Mouse (Mus musculus) c-Kit-positive CD71-negative TER-119-negative erythroid progenitor cells, embryonic 14.5 days (primary cell): Measurements from ENCODE around the gene Ank.

ENCODE experiments used
- DNase-seq: peaks from one replicate; pipeline ENCODE4 v3.0.0-alpha.2; 2013; ENCODE audit warnings: low read depth

The Ank gene

DNA sequence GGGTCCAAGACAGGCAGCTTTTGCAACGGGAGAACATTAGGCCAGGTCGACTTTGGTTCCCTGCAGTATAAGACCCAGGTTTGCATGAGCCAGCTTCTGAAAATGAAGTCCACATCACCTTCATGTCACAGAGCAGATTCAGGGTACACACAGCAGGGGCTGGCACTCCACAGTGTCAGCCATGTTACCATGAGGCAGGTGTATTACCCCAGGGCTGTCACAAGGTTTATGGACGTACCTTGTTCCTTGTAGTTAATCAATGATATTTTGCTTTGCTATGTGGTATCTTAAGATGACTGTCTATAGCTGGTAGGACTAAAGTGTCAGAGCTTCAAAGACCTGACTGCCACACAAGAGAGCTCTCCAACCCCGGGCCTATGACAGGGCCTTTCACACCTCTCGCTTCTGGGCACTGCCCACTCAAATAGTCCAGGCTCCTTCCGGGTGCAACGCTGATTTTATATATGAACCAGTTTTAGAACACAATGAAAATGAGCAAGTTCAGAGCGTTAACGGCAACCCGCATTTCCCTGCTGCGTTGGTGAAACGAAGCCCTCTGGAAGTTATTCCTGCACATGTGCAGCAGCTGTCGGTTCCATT is 132.4 kb downstream of the Ank start:
- DNase-seq, result no peak

DNA sequence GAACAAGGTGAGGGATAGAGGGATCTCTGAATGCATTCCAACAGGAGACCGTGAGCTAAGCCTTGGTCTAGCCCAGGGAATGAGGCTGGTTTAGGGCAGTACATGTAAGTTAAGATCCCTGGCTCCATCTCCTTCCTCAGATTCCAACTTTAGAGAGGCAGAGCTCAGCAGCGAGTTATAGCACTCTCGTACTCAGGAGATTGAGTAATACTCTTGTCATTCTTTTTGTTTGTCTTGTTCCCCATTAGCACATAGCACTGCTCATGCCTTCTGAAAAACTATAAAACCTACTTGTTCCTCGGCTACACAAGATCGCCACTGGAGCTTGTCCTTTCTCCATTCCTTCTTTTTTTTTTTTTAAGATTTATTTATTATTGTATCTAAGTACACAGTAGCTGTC is 134.0 kb downstream of the Ank start:
- no peak for DNase-seq

DNA sequence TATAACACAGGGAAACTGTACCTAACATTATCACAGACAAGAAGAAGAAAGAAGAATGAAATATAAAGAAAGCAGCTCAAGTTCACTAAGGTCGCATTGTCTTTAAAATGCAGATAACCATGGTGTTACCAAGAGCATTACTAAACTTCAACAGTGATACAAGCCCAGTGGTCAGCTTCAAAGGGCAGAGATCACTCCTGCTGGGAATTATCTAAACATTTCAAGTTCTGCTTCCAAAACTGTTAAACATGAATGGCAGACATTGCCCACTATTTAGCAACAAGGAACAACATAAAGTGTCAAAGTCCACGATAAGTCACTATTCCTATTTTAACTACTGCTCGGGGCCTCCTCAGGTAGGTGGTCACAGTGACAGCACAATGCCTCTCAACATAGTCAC is 138.1 kb downstream of the Ank start:
- DNase-seq, result no peak

DNA sequence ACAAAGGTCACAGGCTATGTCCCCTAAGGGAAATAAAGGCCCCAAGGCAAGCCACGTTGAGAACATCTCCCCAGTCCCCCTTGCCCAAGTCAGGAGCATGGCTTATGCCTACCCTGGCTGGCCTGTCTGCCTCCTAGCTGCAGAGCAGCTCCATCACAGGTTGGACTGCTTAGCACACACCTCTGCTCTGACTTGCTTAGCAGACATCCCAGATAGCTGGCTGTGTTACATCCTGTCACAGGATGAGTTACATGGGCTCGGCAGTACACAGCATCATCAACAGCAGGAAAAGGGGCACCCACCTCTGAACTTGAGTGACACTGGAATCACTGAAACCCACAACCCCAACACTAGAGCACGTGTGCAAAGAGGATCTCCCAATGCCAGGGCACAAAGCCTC is 138.8 kb downstream of the Ank start:
- no peak for DNase-seq

DNA sequence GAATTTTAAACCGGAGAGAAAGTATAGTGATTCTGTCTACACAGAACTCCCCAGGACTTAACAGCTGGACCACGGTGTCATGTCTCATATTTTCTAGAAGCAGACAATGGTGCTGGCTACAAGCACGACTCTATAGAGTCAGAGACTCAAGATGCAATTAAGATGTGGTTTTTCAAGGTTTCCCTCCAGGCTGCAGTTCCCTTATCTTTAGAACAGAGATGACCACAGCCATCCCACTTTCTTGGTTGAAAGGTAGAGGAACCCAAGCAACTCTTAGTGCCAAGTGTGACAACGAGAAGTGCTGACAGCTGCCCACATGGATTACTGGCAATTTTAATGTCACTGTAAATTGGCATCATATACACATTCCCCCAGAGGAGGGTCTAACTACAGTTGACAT is 143.1 kb downstream of the Ank start:
- no peak for DNase-seq

DNA sequence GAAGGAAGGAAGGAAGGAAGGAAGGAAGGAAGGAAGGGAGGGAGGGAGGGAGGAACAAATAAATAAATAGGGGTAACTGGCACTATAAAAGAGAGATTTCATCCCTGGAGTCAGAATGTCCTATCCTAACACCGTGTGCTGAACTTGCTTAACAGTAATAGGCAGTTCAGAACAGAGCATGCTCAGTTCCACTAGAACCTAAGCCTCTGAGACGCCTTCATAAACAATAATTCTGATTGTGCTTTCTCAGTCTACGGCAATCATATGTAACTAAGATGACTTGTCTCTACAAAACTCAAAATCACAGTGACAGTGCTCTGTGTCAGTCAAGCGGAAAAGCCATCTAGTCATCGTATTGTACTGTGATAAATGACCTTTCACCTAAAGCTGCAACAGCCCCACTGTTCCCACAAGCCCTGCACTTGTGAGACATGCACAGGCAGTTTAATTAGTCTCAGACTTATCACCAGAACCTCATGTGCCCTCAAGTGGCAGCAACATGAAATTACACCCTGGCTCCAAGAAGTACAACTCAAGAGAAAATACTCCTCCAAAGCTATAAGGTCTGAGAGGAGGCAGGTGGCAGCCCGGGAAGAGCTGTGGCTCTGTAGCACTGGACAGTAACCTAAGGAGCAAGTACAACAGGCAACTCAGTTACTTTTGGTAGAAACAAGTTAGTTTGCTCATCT is 146.2 kb downstream of the Ank start:
- peak; percentile 39 for DNase-seq

DNA sequence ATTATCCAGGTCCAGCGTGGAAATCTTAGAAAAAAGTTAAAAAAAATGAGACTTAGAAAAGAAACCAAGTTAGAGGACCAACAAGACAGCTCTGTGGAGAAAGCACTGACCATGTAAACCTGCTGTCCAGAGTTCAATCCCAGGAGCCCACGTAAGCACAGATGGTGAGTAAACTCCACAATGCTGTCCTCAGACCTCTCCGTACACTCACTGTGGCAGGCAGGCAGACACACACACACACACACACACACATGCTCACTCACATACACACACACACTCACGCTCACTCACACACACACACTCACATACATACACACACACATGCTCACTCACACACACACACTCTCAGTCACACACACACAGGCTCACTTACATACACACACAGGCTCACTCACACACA is 146.8 kb downstream of the Ank start:
- DNase-seq, result no peak

DNA sequence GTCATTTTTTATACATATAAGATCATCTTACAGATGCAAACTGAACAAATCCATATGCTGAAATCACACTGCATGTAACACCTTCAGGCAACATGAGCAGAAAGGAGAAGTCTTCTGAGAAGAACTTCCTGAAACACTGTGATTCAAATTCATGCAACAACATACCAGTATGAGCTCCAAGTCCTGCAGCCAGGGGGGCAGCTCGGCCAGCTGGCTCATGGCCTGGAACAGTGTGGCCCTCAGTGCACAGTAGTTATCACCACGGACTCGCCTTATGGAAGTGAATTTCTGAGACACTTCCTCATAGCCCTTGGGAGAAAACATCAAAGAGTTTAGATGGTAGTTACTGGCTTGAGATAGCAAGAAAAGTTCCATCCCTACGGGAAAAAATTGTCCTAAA is 149.7 kb downstream of the Ank start:
- no peak for DNase-seq

DNA sequence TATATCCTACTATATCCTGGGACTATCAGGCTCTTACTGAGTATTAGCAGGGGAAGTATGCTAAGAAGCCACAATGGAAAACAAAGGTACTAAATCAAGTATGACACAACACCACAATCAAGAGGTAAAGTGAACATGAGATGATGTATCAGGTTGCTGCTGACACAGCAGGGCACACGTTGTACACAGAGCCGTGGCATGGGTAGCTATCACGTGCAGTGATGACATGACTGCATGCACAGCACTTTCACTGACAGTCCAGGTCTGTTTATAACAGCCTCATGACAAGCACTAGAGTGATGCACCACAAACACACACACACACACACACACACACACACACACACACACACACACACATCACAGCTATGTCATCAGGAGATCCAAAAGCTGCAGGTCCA is 150.8 kb downstream of the Ank start:
- DNase-seq, result no peak

DNA sequence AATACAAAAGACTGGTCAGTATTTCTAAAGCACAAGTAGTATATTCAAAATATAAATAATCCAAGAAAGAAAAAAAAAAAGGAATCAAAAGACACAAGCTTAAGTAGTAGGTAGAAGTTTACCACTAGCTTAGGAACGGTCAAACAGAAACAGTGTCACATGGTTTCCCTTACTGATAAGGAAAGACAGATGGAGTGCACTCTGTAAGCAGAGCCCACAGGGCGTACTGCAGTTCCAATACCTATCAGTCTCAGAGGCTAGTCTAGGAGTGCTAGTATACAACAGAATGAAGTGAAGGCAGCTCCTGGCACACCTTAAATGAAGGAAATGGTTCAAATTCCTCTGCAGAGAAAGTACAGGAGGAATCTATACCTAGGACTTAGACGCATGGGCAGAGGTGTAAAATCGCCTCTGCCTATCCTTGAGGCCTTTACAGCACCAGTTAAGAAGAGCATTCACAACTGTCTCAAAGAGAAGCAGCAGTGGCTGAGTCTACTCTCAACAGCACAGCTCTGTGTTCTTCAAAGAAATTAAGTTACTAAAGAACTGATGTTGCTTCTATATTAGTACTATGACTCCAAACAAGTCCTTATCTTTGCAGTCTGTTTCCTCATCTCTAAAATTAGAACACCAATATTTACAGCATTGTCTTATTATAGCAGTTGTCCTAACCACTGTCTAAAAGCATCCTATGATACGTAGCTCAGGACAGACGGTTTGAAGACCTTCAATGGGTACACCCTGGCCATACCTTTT is 152.5 kb downstream of the Ank start:
- DNase-seq, result no peak

DNA sequence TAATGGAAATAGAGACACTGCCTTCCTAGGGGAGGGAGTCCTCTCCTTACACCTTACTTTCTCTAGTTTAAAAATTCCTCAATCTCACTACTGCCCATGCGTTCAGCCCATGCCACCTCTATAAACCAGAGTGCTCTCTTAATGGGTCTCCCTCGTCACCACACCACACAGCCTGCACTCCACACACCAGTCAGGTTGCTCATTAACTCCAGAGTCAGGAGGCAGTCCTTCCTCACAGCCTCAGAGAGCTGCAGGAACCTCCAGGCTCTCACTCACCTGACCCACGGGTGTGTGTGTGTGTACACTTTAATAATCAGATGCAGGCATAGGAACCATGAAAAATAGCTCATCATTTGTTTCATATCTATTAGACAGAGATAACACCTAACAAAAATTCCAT is 153.2 kb downstream of the Ank start:
- no peak for DNase-seq

DNA sequence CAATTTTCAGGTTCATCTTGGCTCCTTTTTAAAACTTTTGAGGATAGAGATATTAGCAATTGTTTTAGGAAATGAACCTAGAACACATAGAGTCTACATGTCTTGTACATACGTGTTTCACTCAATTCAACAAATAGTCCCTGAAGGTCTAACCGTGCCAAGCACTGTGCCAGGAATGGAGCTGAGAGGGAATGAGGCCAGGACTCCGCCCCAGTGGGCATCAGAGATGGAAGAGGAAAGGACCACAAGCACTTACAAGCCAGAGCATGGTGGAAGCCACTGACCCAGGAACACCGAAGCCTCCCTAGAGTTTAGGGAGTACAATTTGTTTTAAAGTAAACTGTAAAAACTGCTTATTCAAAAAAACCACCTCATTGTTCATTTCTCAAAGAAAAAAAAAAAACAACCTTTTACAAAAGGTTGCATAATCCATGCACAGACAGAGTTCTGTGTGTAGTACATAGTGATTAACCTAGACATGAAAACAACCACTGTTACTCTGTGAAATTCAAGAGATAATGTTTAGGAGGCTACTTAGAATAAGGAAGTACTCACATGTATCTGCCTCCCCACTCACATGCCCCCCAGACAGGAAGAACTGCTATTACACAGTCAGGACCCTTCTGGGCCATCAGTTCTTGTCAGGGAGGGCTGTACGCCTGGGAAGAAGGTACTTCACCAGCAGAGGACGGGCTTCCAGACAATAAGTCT is 154.2 kb downstream of the Ank start:
- no peak for DNase-seq

DNA sequence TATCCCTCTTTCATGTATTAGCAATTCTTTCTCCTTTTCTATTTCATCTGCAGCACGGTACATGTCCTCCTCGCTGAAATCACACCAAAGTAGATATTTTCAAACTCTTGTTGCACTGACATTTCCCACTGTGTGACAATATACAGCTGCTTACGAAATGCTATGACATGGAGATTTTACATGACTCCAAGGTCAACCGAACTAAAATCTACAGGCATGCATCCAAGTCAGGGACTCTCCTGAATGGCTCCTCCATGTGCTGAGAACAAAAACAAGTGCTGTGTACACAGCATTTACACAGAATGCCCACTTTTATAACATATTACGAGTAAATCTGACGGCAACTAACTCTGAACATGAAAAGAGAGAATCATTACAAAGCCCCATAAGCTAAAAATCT is 156.8 kb downstream of the Ank start:
- DNase-seq, result no peak

DNA sequence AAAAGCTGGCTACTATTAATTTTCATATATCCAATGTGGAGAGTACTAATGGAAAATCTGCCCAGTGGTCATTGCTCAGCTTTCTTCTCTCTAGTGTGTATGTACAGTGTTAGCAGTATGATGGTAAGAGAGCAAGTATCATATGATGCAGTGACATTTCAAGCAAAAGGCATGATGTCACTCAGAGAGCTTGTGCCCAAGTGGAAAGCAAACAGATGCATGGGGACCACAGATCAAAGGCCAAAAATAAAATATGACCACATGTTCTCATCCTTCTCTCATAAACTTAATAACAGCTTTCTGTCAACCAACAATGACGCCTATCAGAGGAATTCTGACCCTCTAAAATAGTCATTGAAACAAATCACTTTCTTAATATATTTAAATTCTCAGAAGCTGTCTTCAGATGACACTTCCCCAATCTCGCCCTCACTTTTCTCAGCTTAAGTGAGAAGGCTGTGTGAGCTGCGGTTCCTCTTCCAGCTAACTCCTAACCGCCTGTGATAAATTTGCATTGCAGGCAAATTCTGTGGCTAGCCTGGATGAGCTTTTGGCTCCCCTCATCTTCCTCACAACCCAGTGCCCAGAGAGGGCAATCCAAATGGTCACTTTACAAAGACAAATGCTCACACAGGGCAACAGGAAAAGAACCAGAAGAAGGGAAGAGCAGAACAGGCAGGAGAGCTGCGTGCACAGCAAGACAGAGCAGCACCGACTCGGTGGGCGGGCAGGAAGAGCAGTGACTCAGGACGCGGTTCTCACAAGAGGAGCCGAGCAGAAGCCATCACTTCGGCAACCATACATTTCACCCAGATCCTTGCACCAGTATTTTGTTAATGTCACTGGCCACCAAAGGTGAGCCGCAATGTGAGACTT is 158.8 kb downstream of the Ank start:
- no peak for DNase-seq

DNA sequence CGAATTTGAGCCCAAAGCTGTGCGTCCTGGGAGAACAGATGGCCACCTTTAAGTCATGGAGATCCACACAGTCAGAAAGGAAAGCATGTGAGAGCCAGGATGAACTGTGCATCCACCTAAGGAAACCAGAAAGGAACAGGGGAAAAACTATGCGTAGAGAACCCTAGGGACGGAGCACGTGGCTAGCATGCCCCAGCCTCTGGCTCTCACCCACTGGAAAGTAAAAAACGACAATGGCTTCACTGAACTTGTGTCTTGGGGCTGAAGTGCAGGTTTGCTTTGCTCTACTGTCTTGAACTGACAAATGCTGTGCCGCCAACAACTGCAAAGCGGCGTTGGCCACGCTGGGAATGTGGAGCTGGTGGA is 159.4 kb downstream of the Ank start:
- DNase-seq, result no peak

DNA sequence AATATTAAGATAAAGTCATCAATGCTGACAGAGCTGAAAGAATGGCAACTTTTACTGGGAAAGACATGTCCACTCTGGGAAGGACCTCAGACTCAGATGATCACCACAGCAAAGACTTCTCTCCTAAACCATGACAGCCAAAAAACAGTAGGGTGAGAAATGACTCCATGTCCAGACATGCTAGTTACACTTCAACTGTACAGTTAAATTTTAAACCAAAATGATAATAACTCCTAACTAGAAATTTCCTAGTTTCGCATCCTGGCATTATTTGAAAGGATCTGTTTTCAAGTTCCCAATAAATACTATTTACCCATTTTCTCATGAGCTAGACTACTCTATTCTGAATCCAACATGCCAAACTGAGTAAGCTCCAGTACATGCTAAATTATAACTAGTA is 159.8 kb downstream of the Ank start:
- DNase-seq, result no peak

DNA sequence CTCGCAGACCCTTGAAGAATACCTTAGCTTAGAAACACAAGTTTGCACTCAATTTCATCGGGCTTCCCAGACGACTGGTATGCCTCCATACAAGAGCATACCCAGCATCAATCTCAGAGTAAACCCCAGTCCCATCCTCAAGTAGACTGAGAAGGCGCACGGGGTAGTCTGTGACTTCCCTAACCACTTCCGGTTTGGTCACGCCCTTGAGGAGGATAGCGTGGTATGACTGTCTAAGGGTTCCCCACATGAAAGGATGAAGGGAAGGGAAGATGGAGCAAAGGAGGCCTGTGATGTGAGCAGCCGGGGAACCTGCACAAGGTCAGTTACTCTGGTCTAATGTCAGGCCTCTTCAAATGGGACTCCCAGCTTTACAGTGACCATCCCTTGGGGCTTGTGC is 161.3 kb downstream of the Ank start:
- DNase-seq, result no peak

DNA sequence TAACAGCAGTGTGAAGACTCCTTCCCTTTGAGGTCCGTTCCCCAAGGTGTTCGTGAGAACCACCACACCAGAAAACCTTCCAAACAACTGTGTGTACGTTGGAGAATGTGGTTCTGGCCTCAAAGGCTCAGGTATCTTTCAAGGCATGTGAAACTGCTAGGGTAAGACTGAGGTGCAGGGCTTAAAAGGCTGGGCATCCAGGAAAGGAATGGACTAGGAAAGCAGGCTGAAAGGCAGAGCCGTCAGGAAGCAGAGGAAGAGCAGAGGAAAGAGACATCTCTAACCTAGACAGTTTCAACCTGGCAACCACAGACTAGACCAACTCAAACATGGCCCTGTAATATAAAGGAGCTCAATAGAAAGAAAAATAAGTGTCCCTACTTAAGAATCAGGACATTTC is 162.6 kb downstream of the Ank start:
- DNase-seq, result no peak

DNA sequence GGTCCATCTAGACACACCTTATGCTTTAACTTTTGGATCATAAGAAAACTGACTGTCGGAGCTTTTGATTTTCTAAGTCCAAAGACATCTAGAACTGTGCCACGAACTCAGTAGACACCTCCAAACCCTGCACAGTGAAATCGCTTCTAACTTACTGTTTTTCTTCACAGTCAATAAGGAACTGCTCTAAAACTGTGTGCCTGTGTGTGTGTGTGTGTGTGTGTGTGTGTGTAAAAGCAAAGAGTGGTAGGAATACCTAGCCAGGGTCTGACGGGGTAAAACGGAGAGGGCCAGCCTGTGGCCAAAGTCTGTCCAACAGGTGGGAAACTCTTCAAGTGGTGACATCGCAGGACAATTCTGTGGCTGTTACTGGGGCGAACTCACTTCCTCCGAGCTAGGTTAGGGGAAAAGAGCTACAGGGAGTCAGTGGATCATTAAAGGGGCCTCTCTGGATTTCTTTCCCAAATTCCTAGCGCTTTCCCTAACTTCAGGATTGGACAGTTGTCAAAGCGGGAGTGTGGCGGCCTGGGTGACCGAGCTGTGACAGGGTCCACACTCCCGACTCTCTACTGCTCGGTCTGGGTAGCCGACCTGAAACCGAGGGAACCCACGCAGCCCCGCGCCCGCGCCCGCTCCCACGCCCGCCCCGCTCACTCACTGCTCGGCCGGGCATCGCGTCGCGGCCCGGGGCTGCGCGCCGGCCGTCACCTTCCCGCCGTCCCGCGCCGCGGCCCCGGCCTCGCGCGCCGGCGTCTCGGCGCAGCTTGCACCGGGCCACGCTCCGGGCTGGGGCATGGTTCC is 163.5 kb downstream of the Ank start:
- no peak for DNase-seq

DNA sequence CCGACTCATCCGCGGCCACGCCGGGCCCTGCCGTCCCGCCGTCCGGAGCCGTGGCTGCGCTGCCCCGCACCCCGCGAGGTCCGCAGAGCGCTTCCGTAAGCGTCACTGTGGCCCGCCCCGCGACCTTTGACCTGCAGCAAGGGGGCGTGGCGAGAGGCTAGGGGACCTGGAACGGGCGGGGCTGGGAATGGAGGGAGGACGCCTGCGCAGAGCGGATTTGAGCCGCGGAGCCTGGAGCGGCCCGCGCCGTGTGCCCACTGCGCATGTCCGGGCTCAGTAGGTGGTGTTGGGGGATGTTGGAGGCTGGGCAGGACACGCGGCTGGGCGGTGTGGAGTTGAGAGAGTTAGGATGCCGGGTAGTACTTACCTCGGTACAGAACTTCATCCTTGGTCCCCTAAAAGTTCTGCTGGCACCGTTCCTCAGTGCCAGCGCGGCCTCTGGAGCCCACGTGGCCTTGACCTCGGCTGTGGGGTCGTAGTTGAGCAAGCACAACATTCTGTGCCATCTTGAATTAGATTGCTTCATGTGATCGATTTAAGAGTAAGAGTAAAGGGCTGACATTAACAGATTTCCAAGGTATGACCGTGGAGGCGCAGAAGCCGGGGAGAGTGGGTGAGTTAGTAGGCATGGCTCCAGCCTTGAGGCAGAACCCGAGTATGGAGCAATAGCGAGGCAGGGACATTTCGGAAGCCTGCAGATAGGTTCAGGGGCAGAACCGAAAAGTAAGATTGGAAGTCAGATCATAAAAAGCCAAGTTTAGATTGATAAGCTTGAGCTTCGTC is 164.3 kb downstream of the Ank start, which contains the start of gene Otulin:
Gene Otulin, minus strand, starts transcription at position 93 of the 783 bp plus-strand sequence.
- DNase-seq, result peak; percentile 92
